Mouse (Mus musculus) megakaryocyte progenitor cell, adult 5-6 weeks (primary cell): Measurements from ENCODE around the gene Itgb6. TPM values are rescaled to one million over a fixed set of nuclear protein-coding genes. Genes with fewer than 3 reads are reported as not detected.

Source experiments
- ATAC-seq: replicated peaks from 2 replicates; pipeline ENCODE4 v1.8.0; 2016; ENCODE audit warnings: mild to moderate bottlenecking, moderate TSS enrichment, inconsistent platforms; ENCODE audit not compliant: poor library complexity
- total RNA-seq, 2 experiments: library from RNA; stranded (forward) in 1 of 2; stranded (reverse) in 1 of 2; fragments of 157-497, 149-512 nt in 1 of 2; fragments of 200-1000 nt in 1 of 2; gene quantifications; 2 replicates each; pipeline versions ENCODE4 v1.2.3 to v1.2.4; 2015 to 2017

Gene Itgb6
- total RNA-seq, 2 experiments from 2014 or later = 0.12 TPM; not detected in 1

GRCm38 (mm10) chr2:60713857-60714256 lies 8.6 kb downstream of the Itgb6 start:
- ATAC-seq = no peak

- no peak for ATAC-seq
These were observed 9.6 kb downstream of the Itgb6 start for GRCm38 (mm10) chr2:60712891-60713290.

DNA sequence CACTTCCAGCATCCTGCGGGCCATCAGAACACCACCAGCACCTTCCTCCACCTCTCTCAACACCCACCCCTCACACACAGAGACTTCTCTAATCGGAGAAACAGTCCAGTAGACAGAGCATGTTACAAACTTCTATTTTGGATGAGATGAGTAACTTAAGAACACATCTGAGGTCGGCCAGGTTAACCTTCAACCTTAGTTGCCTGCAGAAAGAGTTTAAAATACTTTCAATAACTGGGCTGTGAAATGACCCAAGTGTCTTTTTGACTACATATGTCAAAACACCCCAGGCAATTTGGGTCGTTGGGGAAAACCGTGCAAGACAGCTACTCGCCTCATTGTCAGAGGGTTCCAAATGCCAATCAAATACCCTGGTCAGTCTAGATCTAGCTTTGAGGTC lies 10.0 kb downstream of the Itgb6 start:
- no peak for ATAC-seq

DNA sequence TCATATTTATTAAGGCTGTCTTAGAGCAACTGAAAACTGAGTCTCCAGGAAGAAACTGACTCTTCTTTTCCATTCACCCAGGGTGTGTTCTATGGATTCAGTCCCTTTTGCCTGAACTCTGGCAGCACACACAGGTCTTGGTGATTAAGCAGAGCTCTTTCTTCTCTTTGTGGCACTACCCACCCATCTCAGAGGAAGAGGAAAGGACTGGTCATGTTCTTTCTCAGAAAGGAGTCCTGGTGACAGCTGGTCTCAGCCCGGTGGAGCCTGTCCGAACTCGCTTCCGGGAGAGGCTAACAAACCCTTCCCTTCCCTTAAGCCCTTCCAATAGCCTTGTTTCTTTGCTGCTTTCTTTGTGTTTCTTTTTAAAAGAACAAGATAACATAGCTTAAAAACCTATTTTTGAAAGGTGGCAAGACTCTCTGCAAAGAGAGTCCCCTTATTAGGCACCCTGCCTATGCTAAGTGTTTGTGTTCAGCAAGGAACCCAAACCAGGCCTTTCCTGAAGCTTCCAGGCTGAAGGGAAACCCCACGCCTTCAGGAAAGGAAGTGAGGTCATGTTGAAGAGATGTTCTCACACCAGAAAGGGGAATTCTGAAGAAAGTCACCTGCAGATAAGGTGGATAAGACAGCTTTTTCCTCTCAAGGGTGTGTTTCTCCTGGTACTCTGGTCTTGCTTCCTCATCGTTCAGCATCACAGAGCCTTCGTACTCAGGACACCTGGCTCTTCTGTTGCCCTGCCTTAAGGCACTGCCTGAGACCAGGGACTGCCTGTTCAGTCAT lies 11.2 kb downstream of the Itgb6 start:
- ATAC-seq = no peak

DNA sequence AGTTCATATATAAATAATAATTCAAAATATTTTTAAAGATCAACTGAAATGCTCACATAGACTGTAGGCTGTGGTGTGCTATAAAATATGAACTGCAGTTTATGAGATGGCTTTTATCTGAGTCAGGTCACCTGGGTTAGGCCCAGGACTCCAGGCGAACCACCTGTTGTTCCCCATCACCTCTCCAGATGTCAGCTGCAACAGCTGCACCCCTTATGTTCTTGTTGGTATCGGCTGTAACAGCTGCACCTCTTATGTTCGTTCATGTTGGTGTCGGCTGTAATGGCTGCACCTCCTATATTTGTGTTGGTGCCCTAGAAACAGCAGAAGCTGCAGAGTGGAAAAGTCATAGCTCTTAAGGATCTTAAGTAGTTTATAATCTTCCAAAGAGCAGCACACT lies 12.1 kb downstream of the Itgb6 start:
- no peak for ATAC-seq

GRCm38 (mm10) chr2:60708671-60709070 lies 13.8 kb downstream of the Itgb6 start:
- ATAC-seq = no peak

- ATAC-seq = no peak
These were observed 15.6 kb downstream of the Itgb6 start for GRCm38 (mm10) chr2:60706866-60707265.

DNA sequence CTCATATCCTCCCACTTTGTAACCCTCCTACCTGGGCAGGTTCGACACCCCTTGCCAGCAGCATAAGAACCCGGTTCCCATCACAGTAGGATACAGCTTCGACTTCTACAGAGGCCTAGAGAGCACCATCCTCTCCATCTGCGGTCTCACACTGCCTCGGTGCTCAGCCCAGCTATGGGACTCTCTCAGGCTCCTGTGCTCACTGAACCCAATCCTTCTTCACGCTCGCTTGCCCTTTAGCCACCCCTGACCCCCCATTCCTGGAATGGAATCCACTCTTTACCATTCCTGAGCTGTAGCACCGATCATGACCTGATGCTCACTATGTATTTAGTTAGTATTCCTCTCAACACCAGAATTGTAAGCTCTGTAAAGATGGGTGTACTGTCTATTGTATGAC lies 17.0 kb downstream of the Itgb6 start:
- no peak for ATAC-seq

DNA sequence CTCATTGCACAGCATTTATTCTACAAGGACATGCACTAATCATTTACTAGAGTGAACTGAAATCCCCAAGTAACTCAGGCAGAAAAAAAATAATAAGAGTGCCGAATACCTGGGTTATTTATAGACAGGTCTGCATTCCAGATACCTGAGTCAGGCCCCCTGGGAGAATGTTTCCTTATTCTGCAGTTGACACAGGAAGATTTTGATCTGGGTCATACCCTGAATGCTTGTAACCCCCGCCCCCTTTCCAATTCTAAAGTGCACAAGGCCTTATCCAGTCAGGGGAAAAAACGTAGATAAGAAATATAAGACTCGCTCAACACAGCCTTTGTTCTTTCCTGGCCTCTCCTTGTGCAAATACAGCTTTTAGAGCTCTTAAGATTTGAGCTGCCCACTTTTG lies 19.1 kb downstream of the Itgb6 start:
- ATAC-seq = no peak

GRCm38 (mm10) chr2:60700956-60701355 lies 21.5 kb downstream of the Itgb6 start:
- ATAC-seq = no peak

GRCm38 (mm10) chr2:60700013-60700412 lies 22.4 kb downstream of the Itgb6 start:
- no peak for ATAC-seq

GRCm38 (mm10) chr2:60699591-60699990 lies 22.9 kb downstream of the Itgb6 start:
- no peak for ATAC-seq

DNA sequence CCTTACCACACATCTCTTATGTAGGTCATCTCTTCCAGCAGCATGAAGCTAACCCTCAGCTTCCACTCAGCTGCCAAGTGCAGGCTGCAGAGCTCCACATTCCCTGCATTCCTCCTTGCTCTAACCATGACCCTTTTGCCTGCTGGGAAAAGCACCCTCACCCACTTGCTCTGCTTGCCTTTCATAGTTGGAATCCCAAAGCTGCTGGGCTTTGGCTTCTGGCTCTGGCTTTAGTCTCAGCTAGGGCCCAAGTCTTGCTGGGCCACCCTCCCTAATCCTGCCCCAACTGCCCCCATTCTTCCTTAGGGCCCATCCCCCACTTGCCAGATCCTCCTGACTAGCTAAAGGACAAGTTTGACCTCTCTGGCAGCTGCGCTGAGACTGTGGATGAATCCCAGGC lies 24.3 kb downstream of the Itgb6 start:
- ATAC-seq = no peak

- no peak for ATAC-seq
These were observed 24.9 kb downstream of the Itgb6 start for GRCm38 (mm10) chr2:60697530-60697929.

- no peak for ATAC-seq
These were observed 25.9 kb downstream of the Itgb6 start for GRCm38 (mm10) chr2:60696559-60696958.

DNA sequence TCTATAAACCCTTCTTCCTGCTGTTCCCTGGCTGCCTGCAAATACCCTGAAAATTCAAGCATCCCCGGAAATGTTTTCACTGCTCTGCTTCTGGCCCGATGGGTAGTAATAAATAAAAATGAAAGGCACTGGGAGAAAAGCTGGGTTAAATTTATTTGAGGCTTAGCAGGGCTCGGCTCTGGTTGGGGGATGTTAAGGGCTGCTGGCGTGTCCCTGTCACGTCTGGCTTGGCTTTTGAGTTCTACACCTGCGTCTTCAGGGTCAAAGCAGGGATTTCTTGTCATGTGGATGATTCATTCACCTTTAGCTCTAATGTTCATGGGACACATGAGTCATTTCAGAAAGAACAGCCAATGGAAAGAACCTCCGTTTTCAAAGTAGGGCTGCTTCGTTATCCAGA lies 26.7 kb downstream of the Itgb6 start:
- no peak for ATAC-seq

- ATAC-seq = no peak
These were observed 27.9 kb downstream of the Itgb6 start for GRCm38 (mm10) chr2:60694563-60694962.

DNA sequence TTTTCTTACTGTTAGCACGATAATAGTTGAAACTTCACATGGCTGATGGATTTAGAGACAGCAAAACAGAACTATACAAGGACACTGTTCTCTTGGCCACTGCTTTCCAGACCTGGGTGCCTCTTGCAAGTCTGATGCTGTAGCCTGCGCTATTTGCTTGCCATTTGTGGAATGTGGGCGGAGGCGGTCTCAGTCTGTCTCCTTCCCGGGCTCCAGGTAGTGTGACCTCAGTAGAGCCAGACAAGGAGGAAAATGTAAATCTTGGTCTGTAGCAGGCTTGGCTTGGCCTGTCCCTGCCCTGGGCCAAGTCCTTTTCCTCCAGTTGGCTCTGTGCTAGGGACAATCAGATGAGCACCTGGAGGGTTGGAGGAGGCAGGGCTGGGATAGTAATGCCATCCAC lies 30.2 kb downstream of the Itgb6 start:
- ATAC-seq = no peak

DNA sequence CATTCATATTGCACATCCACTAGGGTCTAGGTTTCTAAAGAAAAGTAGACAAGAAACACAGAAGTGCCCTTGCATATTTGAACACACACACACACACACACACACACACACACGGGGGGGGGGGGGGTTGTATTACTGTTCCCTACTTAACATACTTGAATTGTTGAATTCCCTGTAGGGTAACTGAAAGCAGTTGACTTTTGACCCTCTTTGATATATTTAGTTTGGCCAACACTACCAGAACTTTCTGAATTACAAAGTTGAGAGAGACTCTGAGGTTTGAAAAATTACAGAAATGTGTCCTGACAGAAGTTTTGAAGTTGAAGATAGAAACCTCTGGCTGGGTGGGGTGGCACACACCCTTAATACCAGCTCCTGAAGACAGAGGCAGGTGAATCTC lies 32.2 kb downstream of the Itgb6 start:
- no peak for ATAC-seq

- ATAC-seq = peak; percentile 34; the same call in 1 of the 2 replicates
These were observed 33.4 kb downstream of the Itgb6 start for GRCm38 (mm10) chr2:60688944-60689615.

GRCm38 (mm10) chr2:60688150-60688549 lies 34.3 kb downstream of the Itgb6 start:
- no peak for ATAC-seq

- no peak for ATAC-seq
These were observed 36.5 kb downstream of the Itgb6 start for GRCm38 (mm10) chr2:60685973-60686372.

- ATAC-seq = no peak
These were observed 38.3 kb downstream of the Itgb6 start for GRCm38 (mm10) chr2:60684168-60684567.
